Mouse (Mus musculus) liver, adult (tissue): Measurements from ENCODE around the gene Myo1g.

ENCODE experiments used
- GATA4 ChIP-seq: IDR thresholded peaks from 2 replicates; pipeline ENCODE4 v1.6.1; 2014; ENCODE audit warnings: mild to moderate bottlenecking, low read length; ENCODE audit not compliant: insufficient replicate concordance

Myo1g gene

GRCm38 (mm10) chr11:6546205-6547013 is 25.6 kb upstream of the Myo1g start, which contains the start of gene Ccm2:
TSS of gene Ccm2 (plus strand) at chr11:6546887.
- peak; percentile 71; the same call in 1 of the 2 replicates for TF ChIP-seq GATA4

GRCm38 (mm10) chr11:6545857-6546192 is 25.1 kb upstream of the Myo1g start:
- no peak for TF ChIP-seq GATA4

GRCm38 (mm10) chr11:6545186-6545856 is 24.6 kb upstream of the Myo1g start:
- TF ChIP-seq GATA4, result no peak

GRCm38 (mm10) chr11:6544683-6545082 is 23.9 kb upstream of the Myo1g start:
- no peak for TF ChIP-seq GATA4

- no peak for TF ChIP-seq GATA4
Measured at GRCm38 (mm10) chr11:6530746-6531145, 10.0 kb upstream of the Myo1g start.

GRCm38 (mm10) chr11:6529961-6530360 is 9.2 kb upstream of the Myo1g start:
- no peak for TF ChIP-seq GATA4

- peak; percentile 75; the same call in 1 of the 2 replicates for TF ChIP-seq GATA4
Measured at GRCm38 (mm10) chr11:6528186-6529006, 7.6 kb upstream of the Myo1g start.

GRCm38 (mm10) chr11:6527256-6528185 is 6.8 kb upstream of the Myo1g start:
- TF ChIP-seq GATA4, result no peak

- TF ChIP-seq GATA4, result no peak
Measured at GRCm38 (mm10) chr11:6525241-6525640, 4.5 kb upstream of the Myo1g start.

GRCm38 (mm10) chr11:6524880-6525238 is 4.1 kb upstream of the Myo1g start:
- no peak for TF ChIP-seq GATA4

GRCm38 (mm10) chr11:6524165-6524879 is 3.6 kb upstream of the Myo1g start:
- no peak for TF ChIP-seq GATA4

GRCm38 (mm10) chr11:6523662-6524088 is 2.9 kb upstream of the Myo1g start:
- no peak for TF ChIP-seq GATA4

- no peak for TF ChIP-seq GATA4
Measured at GRCm38 (mm10) chr11:6522782-6523525, 2.2 kb upstream of the Myo1g start.
